Mouse (Mus musculus) embryonic facial prominence, embryonic 13.5 days (tissue): ENCODE results near the gene Tescl. TPM values are rescaled to one million over a fixed set of nuclear protein-coding genes. Genes with fewer than 3 reads are reported as not detected.

Experiments used
- microRNA-seq: library from miRNA; unstranded; fragments of <30 nt; microRNA quantifications from one replicate; pipeline ENCODE4, GENCODE M21; 2016
- polyA plus RNA-seq: library from polyadenylated mRNA; unstranded; fragments of >200 nt; fragmentation: Nextera tagmentation; extraction: Ambion mirVana; gene quantifications from 2 replicates; pipeline ENCODE4 v1.2.1, GENCODE M21; 2015

Gene Tescl
- polyA plus RNA-seq, 1 experiment from 2014 or later: 0.25 TPM

Small RNA genes within 50 kb of the gene (microRNA-seq; reads per million reads assigned to microRNA genes)
- not detected for gene Gm27592

Other genes starting within 250 kb of the Tescl start
- gene Zfp112, start 221.6 kb downstream of the Tescl start, polyA plus RNA-seq: 10.1 and 12.4 TPM in 2 replicates
- 18.8 and 21.9 TPM in 2 replicates for gene Zfp235, start 199.8 kb downstream of the Tescl start, polyA plus RNA-seq
- 7.2 and 9.4 TPM in 2 replicates for gene Zfp114, start 158.9 kb downstream of the Tescl start, polyA plus RNA-seq
- 10.8 and 12.4 TPM in 2 replicates for gene Zfp111, start 122.5 kb downstream of the Tescl start, polyA plus RNA-seq
- 6.1 and 6.4 TPM in 2 replicates for gene Zfp109, start 96.4 kb downstream of the Tescl start, polyA plus RNA-seq
- 5.3 and 6.5 TPM in 2 replicates for gene Zfp108, start 79.1 kb downstream of the Tescl start, polyA plus RNA-seq
- 10.7 and 10.8 TPM in 2 replicates for gene Zfp93, start 63.5 kb downstream of the Tescl start, polyA plus RNA-seq
- 53.8 and 58.5 TPM in 2 replicates for gene Zfp61, start 32.7 kb downstream of the Tescl start, polyA plus RNA-seq
- gene Zfp94, start 17.3 kb downstream of the Tescl start, polyA plus RNA-seq: 14.3 and 18.8 TPM in 2 replicates
- 0.45 and 0.91 TPM in 2 replicates for gene Lypd5, start 15.3 kb upstream of the Tescl start, polyA plus RNA-seq
- 1.9 and 2.1 TPM in 2 replicates for gene Kcnn4, start 36.3 kb upstream of the Tescl start, polyA plus RNA-seq
- gene Smg9, start 65.7 kb upstream of the Tescl start, polyA plus RNA-seq: 21.6 and 27.0 TPM in 2 replicates
- gene Irgc1, start 118.4 kb upstream of the Tescl start, polyA plus RNA-seq: not detected in 2 replicates
- gene Plaur, start 128.5 kb upstream of the Tescl start, polyA plus RNA-seq: 2.6 and 3.8 TPM in 2 replicates
- gene Cadm4, start 148.1 kb upstream of the Tescl start, polyA plus RNA-seq: 6.7 and 7.9 TPM in 2 replicates
- gene Zfp428, start 173.1 kb upstream of the Tescl start, polyA plus RNA-seq: 95.8 and 96.3 TPM in 2 replicates
- gene AC161166.1, start 178.5 kb upstream of the Tescl start, polyA plus RNA-seq: 0.53 and 0.89 TPM in 2 replicates
- 9.6 and 10.2 TPM in 2 replicates for gene Irgq, start 196.8 kb upstream of the Tescl start, polyA plus RNA-seq
- 0.42 TPM in 1 of 2 replicates, not detected in the other for gene Pinlyp, start 212.2 kb upstream of the Tescl start, polyA plus RNA-seq
- 127 and 147 TPM in 2 replicates for gene Xrcc1, start 212.4 kb upstream of the Tescl start, polyA plus RNA-seq